Mouse (Mus musculus): ENCODE data around the gene a. TPM values are rescaled to one million over a fixed set of nuclear protein-coding genes. Genes with fewer than 3 reads are reported as not detected.
"Not testable (repeated sequence)": the region's sequence is repeated elsewhere in the genome, so short reads cannot be mapped to it uniquely, and the experiment has no call there.

The a gene
- total RNA-seq, 2 experiments from 2014 or later, result not detected

DNA sequence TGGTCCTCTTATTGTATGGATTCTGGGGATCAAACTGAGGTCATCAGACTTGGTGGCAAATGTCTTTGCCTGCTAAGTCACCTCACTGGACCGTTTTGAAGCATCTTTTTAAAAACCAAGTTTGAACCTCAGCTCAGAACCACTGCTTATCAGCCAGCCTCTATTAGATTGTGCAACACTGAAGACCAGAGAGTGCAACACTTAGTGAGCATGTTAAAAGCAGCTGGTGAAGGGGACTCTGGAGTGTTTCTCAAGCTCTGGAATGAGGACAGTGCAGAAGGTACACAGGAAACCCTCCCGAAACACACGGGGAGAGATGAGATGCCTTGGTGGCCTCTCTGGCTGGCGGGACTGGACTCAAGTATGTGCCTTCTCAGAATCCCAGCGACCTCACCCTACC lies 200.9 kb downstream of the a start:
- no peak for DNase-seq
- no peak overlapping the region for H3K4me3 ChIP-seq
- TF ChIP-seq CTCF (IDR thresholded peaks at IDR 0.05), result no peak
- intact Hi-C loops (cut with DNase I), result no loop called here
- H3K27ac ChIP-seq, result no peak overlapping the region

DNA sequence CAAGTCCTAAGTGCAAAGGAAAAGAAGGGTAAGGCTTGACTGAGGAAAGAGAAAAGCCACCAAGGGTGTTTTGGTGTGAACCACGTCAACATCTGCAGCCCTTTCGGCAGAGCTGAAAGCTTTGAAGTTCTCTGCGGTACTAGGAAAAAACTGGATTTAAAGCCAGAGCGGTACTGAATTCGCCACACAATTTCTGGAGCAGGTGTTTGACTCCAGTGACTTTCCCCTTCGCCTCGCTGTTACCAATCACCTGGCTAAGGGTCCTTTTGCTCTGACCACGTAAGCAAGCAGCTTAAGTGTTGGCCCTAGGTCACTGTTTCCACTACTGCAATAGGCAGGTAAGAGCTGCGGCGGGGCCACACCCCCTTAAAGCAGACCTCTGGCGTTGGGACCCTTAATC lies 214.3 kb downstream of the a start:
- intact Hi-C loops (cut with DNase I), result no loop called here
- no peak for DNase-seq
- Histone ChIP-seq H3K27ac (no peak overlapping the region), H3K4me3 (no peak overlapping the region)
- no peak for TF ChIP-seq CTCF (IDR thresholded peaks at IDR 0.05)

DNA sequence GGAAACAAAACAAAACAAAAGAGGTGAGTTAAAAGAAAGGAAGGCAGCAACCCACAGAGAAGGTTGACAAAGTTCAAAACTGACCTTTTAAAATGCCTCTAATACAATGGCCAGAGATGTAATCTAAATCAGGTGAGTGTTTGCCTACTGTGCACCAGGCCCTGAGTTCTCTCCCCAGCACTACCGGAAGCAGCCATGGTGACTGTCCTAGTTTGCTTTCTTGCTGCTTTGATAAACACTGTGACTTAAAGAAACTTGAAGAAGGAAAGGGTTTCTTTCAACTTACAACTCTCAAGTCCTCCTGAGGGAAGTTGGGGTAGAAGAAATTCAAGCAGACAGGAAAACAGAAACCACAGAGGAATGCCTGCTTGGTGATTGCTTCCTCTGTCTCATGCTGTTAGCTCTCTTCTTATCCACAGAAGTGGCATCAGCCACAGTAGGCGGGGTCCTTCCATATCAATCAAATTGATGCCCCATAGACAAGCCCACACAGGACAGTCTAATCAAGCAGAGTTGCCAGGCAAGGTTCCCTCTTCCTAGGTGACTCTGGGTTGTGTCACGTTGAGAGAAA lies 220.0 kb downstream of the a start:
- no peak overlapping the region for H3K4me3 ChIP-seq
- TF ChIP-seq CTCF (IDR thresholded peaks at IDR 0.05), result no peak
- DNase-seq, result no peak
- H3K27ac ChIP-seq, result no peak overlapping the region
- intact Hi-C loops (cut with DNase I), result no loop called here

DNA sequence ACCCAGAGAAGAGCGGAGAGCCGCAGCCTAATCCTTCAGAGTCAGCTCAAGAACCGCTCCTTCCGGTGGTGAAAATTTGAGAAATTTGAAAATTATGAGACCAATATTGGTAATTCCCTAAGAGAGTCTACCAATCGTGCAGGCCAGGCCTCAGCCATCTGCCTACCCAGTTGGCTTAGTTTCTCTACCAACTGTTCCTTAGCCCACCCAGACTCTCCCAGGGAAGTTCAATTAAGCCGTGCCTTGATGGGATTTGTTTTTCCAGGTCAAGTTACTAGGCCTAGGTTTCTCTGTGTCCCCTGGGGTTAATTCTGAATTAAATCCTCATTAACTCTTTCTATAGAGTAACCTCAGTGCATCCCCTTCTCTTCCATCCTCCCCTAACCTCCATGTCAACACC lies 221.8 kb downstream of the a start:
- intact Hi-C loops (cut with DNase I), result no loop called here

DNA sequence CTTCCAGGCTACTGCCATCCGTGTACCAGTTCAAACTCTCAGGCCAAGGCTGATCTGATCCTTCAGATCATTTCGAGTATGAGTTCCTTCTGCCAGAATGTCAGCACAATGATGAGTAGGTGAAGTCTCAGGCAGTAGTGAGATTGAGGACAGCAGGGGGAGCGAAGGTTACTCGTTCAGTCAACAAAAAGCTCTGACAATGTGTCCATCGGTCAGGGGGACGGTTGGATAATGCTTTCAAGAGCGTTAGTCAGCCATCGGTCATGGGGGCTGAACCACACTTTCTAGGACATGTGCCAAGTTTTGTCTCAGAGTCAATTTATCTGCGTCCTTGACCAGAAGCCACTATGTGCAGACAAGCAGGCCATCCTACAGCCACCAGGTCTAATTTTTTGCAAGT lies 225.5 kb downstream of the a start:
- H3K4me3 ChIP-seq; DNase-seq; intact Hi-C loops (cut with DNase I); H3K27ac ChIP-seq: not testable (repeated sequence)

More for the DNA sequence above, 221.8 kb downstream of the a start:
- no peak for TF ChIP-seq CTCF (IDR thresholded peaks at IDR 0.05)
- Histone ChIP-seq H3K4me3 (no peak overlapping the region), H3K27ac (no peak overlapping the region)
- DNase-seq, result no peak

DNA sequence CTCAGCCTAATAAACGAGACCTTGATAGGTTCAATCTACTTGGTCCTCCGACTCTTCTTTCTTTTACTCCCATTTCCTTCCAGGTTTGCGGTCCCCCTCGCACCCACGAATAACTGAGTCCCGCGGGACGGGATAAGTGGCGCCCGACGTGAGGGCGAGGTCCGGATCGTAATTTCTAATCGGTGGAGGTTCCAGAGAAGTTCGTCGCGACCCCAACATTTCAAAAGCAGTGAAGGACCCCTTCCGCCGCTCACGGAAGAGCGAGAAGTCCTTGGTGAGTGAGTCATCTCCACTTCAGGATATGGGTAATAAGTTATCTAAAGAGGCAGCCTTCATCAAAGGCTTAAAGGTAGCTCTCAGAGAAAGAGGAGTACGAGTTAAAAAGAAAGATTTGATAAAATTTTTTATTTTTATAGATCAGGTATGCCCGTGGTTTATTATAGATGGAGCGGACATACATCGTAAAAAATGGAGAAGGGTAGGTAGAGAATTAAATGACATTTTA lies 227.1 kb downstream of the a start, which contains the start of gene Gm14226:
TSS of gene Gm14226 (plus strand) at position 16 of the 505 bp plus-strand sequence.
- peak within 1 kb of the TSS; percentile 78 for H3K27ac ChIP-seq
- DNase-seq; intact Hi-C loops (cut with DNase I): not testable (repeated sequence)

DNA sequence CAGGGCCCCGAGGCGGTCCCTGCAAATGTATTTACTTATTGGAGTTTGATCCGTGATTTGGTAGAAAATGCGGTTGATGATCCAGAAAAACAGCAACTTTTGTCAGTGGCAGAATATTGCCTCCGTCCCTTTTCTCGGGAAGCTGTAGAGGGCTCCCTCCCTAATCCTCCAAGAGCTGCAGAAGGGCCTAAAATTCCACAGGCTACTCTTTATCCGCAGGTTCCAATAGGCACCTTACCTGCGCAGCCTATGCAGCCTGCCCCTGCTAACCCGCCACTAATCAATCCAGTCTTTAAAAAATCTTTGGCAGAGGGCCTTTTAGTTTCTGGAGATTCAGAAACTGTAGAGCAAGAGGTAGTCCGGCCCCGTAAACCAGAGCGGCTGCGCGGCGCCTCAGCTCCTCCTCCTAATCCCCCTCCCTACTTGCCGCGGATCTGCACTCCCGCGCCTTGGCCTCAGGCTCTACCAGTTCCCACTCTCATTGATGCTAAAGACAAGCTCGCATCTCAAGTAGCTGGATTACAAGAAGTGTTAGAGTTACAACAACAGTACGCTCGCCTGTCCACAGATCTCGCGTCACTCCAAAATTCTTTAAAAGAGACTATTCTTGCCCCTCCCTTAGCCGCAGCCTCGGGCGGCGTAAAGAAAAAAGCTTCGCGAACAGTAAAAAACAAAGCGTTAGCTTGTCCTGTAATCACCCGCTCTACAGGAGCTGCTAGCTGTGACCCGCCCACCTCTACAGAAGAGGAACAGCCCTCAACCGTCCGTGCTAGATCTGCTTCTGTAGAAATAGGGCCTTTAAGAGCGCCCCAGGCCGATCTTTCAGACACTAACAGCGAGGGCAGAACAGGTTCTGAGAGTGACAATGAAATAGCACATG lies 227.8 kb downstream of the a start:
- TF ChIP-seq CTCF (IDR thresholded peaks at IDR 0.05), result no peak
- intact Hi-C loops (cut with DNase I), result no loop called here
- peak; percentile 68 for DNase-seq
- Histone ChIP-seq H3K4me3 (peak overlapping the region; percentile 78), H3K27ac (peak overlapping the region; percentile 78)

More for the DNA sequence above, 227.1 kb downstream of the a start, which contains the start of gene Gm14226:
- H3K4me3 ChIP-seq, result peak within 1 kb of the TSS; percentile 78

DNA sequence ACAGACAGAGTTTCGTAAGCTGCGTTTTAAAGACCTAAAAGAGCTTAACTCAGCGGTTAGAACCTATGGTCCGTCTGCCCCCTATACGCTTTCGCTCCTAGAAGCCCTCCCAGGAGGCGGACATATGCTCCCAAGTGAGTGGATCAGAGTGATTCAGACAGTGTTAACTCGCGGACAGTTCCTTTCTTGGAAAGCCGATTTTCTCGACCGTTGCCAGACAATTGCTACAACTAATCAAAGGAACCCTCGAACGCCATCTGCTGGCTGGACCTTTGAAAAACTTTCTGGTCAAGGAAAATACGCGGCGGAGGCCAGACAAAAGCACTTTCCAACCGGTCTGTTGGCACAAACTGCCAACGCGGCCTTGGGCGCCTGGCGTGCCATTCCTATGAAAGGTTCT lies 228.5 kb downstream of the a start:
- peak; percentile 87 for DNase-seq
- peak; percentile 76 for TF ChIP-seq CTCF (IDR thresholded peaks at IDR 0.05)
- H3K27ac ChIP-seq, result peak overlapping the region; percentile 78
- intact Hi-C loops (cut with DNase I), result no loop called here
- H3K4me3 ChIP-seq, result peak overlapping the region; percentile 78

DNA sequence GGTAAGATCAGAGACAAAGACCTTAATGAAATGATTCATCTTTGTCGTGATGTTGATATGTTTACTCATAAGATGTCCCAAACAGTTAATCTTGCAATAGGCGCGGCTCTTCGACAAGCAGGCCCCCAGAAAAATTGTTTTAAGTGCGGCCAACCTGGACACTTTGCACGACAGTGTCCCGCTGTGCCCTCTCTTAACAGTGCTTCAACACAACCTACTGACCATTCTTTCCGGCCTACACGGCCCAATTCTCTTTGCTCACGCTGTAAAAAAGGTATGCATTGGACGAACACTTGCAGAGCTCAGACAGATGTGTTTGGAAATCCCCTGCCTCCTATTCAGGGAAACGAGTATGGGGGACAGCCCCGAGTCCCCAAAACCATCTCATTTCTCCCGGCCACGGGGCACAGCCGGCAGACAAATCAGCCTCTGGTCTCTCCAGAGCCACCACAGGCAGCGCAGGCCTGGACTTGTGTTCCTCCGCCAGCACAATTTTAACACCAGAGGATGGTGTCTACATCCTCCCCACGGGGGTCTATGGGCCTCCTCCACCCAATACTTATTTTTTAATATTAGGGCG lies 229.1 kb downstream of the a start:
- H3K4me3 ChIP-seq; DNase-seq; H3K27ac ChIP-seq; intact Hi-C loops (cut with DNase I): not testable (repeated sequence)

DNA sequence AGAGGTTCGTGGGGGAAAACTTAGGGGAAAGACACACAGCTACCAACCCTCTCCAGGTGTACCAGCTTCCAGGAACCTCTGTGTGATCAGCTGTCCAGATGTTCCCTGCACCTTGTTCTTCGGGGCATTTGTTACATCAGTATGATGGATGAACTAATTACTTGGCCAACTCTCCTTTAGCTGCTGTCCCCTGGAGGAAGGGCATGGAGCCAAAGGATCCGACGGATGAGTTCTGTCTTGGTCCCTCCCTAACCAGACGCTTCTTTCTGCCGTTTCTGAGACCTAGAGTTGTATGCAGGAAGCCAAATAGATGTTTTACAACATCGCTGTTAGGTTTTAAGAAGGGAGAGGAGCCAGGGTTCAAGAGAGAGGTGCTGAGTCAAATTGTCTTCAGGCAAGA lies 239.6 kb downstream of the a start:
- no peak for TF ChIP-seq CTCF (IDR thresholded peaks at IDR 0.05)

DNA sequence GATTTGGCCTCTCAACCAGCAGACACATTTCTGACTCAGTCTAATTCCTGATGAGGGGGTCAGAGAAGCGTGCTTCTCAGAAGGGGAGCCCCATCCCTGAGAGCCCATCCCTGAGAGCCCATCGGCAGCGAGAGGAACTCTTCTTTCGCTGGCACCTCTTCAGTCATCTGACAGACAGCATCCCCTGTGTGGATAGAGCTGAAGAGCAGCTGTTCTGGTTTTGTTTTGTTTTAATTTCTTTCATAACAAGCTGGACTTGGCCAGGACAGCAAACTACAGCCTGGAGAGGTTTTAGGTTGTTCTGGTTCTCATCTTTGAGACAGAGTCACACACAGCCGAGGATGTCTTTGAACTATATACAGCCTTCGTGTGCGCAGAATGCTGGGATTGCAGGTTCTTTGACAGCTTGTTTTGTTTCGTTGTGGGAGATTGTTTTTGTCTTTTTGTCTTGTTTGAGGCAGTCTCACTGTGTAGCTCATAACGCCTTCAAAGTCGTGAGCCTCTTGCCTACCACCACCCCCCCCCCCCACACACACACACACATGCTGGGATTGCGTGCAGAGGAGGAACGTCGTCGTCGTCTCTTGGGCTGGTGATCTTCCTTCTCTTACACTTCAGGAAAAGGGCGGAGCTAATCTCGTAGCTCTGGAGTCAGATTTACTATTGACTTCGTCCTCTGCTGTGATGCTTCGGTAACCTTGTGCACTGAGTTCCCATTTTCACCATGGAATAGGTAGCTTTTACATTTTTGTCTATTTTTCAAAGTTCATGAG lies 241.9 kb downstream of the a start:
- no peak overlapping the region for H3K27ac ChIP-seq
- intact Hi-C loops (cut with DNase I), result no loop called here
- no peak overlapping the region for H3K4me3 ChIP-seq
- DNase-seq, result no peak
- no peak for TF ChIP-seq CTCF (IDR thresholded peaks at IDR 0.05)

More for the DNA sequence above, 239.6 kb downstream of the a start:
- Histone ChIP-seq H3K4me3 (no peak overlapping the region), H3K27ac (no peak overlapping the region)
- intact Hi-C loops (cut with DNase I), result loop anchor here (1.0 kb wide), 1 partner anchor 17 kb away; no protein-coding TSS in a partner anchor
- DNase-seq, result no peak

DNA sequence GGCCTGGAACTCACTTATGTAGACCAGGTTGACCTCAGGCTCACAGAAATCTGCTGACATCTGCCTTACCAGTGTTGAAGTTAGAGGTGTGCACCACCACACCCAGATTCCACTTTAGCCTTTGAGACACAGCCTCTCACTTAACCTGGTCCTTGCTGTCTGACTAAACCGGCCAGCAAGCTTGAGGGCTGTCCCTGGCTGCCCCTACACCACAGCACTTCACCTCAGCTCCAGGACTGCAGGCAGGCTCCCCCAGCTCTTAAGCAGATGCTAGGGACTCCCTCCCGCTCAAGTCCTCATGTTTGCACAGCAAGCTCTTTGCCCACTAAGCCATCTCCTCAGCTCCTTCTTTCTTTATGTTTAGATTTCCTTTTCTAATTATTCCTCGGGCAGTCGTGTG lies 248.8 kb downstream of the a start:
- TF ChIP-seq CTCF (IDR thresholded peaks at IDR 0.05), result no peak
- intact Hi-C loops (cut with DNase I), result no loop called here

More for the DNA sequence above, 248.8 kb downstream of the a start:
- DNase-seq, result no peak
- Histone ChIP-seq H3K27ac (no peak overlapping the region), H3K4me3 (no peak overlapping the region)

All from gastrocnemius, adult 2 months (tissue).